Mouse (Mus musculus): ENCODE data around the gene Tmem127. TPM values are rescaled to one million over a fixed set of nuclear protein-coding genes. Genes with fewer than 3 reads are reported as not detected.
A peak's percentile ranks its signal among the peaks of the same experiment; 100 is the strongest.
"Not testable (repeated sequence)": the region's sequence is repeated elsewhere in the genome, so short reads cannot be mapped to it uniquely, and the experiment has no call there.

The Tmem127 gene
- polyA plus RNA-seq, 1 experiment from 2014 or later: 49.0 TPM

DNA sequence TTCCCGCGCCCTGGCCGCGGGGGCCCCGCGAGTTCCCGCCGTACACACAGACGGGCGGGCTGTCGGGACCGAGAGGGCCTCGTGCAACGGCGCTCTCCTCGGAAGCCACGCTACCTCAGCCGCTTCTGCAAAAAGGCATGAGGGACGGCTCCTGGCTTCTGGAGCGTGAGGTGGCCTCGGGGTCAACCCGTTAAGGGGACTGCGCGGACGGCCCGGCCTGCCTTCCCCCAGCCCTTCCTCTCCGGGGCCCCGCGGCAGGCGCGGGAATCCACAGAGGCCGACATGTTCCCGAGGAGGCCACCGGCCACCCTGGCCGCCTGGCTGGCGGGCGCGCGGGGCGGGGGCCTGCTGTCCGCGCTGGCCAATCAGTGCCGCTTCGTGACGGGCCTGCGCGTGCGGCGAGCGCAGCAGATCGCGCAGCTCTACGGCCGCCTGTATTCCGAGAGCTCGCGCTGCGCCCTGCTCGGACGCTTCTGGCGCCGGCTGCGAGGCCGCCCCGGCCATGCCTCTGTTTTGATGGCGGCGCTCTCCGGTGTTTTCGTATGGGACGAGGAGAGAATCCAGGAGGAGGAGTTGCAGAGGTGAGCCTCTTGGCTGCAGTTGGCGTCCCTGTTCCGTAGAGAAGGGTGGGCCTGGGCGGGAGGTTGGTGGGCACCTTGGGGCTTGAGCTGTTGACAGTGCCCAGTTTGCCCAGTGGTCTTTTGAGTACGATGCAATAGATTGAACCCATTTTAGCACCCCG lies 22.8 kb downstream of the Tmem127 start:
- ATAC-seq (ENCODE audit: low FRiP score): peak; percentile 97
- no peaks in the 10 kb centered on the region for H3K36me3 ChIP-seq
- no peaks in the 10 kb centered on the region for H3K27me3 ChIP-seq
- under 1% methylated on average over 69 of the region's 75 CpGs for WGBS
- no peaks in the 10 kb centered on the region for H3K9me3 ChIP-seq
- peaks cover 31% of the 10 kb centered on the region for H3K4me1 ChIP-seq (replicated peaks)
- peak overlapping the region; percentile 80 for H3K4me2 ChIP-seq
- peak overlapping the region; percentile 92 for H3K9ac ChIP-seq
- peak overlapping the region; percentile 96 for H3K27ac ChIP-seq
- peak overlapping the region; percentile 92 for H3K4me3 ChIP-seq

DNA sequence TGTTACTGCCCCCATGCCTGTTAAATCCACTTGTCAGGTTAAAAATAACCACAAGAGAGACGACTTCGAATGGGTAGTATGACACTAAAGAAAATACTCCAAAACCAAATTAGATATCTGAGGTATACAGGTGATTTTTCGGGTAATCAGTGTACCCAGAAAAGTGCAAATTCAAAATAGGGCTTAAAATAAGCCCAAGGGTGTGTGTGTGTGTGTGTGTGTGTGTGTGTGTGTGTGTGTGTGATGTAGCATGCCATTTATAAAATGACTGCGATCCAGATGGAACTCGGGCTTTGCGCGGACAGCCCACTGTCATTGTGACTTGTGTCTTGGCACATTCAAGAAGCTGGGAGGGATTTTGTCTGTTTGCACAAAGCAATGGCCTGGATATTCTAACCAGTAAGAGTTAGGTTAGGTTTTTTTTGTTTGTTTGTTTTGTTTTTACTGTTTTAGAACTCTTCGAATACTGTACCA lies 23.4 kb downstream of the Tmem127 start:
- Histone ChIP-seq H3K27ac (peak overlapping the region; percentile 96), H3K9ac (peak overlapping the region; percentile 92), H3K4me3 (peak overlapping the region; percentile 92), H3K4me1 (replicated peaks) (peaks cover 34% of the 10 kb centered on the region), H3K27me3 (no peaks in the 10 kb centered on the region), H3K9me3 (no peaks in the 10 kb centered on the region), H3K4me2 (peak overlapping the region; percentile 80), H3K36me3 (no peaks in the 10 kb centered on the region)
- no peak for ATAC-seq (ENCODE audit: low FRiP score)
- 12% methylated on average over 8 of the region's 8 CpGs for WGBS

DNA sequence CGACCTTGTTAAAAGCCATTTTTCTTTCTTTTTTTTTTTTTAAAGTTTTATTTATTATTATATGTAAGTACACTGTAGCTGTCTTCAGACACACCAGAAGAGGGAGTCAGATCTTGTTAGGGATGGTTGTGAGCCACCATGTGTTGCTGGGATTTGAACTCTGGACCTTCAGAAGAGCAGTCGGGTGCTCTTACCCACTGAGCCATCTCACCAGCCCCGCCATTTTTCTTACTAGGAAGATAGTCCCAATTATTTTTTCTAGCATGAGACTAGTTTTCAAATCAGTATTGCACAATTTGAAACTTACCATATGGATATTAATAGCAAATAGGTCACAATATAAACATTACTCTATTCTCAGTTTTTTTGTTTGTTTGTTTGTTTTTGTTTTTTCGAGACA lies 24.3 kb downstream of the Tmem127 start:
- not testable (repeated sequence) for ATAC-seq (ENCODE audit: low FRiP score); H3K36me3 ChIP-seq; H3K9ac ChIP-seq; H3K27me3 ChIP-seq; H3K9me3 ChIP-seq; H3K27ac ChIP-seq
- Histone ChIP-seq H3K4me2 (peak overlapping the region; percentile 80), H3K4me3 (peak overlapping the region; percentile 92; the same call in 1 of the 2 replicates), H3K4me1 (replicated peaks) (peaks cover 35% of the 10 kb centered on the region)
- WGBS: 90% methylated on average over 4 of the region's 4 CpGs

DNA sequence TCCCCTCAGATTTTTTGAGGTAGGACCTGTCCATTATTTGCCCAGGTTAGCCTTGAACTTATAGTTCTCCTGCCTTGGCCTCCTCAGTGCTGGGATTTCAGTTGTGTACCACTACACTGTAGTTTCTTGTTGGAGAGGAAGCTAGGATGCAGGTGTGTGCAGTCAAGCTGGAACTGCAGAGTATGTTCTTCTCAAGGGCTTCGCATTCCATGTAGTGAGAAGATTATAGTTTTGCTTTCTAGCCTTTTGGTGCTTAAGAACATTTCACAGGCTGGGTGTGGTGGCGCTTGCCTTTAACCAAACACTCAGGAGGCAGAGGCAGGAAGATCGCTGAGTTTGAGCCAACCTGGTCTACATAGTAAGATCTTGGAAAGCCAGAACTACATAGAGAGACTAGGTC lies 25.1 kb downstream of the Tmem127 start:
- no peak overlapping the region for H3K4me2 ChIP-seq

DNA sequence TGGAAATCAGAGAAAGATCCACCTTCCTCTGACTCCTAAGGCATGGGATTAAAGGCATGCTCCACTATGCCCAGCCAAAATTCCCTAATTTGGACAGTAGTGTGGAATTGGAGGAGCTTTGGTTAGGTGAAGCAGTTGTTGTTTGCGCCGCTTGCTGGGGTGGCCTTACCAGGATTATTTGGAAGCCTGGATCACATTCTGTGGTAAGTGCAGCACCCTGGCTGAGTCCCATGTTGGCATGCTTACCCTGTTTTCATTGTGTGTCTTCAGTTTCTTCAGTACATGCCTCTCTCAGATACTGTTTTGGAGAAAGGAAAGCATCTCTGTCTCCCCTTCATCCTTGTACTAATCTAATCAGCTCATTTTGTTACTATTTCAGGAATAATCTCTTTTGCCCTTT lies 26.9 kb downstream of the Tmem127 start:
- no peaks in the 10 kb centered on the region for H3K27me3 ChIP-seq
- H3K9ac ChIP-seq: no peak overlapping the region; the same call in 1 of the 2 replicates
- H3K4me1 ChIP-seq (replicated peaks): peaks cover 35% of the 10 kb centered on the region
- WGBS: 92% methylated on average over 2 of the region's 2 CpGs
- no peaks in the 10 kb centered on the region for H3K9me3 ChIP-seq
- no peak for ATAC-seq (ENCODE audit: low FRiP score)
- no peak overlapping the region for H3K4me2 ChIP-seq
- no peaks in the 10 kb centered on the region for H3K36me3 ChIP-seq
- no peak overlapping the region for H3K4me3 ChIP-seq
- no peak overlapping the region for H3K27ac ChIP-seq

More for the DNA sequence above, 25.1 kb downstream of the Tmem127 start:
- H3K27ac ChIP-seq: no peak overlapping the region
- H3K9ac ChIP-seq: no peak overlapping the region
- 99% methylated on average over 3 of the region's 3 CpGs for WGBS
- no peak for ATAC-seq (ENCODE audit: low FRiP score)
- no peaks in the 10 kb centered on the region for H3K27me3 ChIP-seq
- H3K4me1 ChIP-seq (replicated peaks): peaks cover 35% of the 10 kb centered on the region
- H3K36me3 ChIP-seq: no peaks in the 10 kb centered on the region
- H3K4me3 ChIP-seq: no peak overlapping the region
- H3K9me3 ChIP-seq: no peaks in the 10 kb centered on the region

DNA sequence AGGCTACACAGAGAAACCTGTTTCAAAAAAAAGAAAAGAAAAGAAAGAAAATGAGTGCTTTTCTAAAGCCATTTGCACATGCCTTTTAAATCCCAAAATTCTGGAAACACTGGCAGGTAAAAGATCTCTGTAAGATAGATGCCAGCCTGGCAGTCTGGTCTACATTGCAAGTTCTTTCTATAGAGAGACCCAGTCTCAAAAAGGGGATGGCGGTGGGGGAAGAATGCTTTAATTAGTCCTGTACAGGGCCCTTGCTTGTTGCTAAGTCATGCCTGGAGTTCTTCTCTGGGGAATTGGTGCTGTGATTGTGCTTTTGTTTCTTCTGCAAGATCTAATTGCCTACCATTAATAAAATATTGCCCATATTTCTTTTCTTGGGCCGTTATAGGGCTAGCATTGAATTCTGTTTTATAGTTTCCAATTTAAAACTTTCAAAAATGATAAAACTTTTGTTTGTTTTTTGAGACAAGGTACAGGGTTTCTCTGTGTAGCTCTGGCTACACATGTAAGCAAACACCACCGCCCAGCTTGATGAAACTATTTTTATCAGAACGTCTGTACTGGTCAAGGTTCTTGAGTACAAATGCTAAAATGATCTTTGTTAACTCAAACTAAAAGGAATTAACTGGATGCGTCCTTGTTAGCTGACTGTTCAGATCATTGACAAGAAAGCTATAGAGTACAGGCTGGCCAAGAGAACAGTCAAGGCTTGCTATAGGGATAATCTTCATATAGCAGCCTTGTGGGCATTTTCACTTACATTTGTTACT lies 28.0 kb downstream of the Tmem127 start:
- H3K27ac ChIP-seq: no peak overlapping the region; the same call in 1 of the 2 replicates
- no peaks in the 10 kb centered on the region for H3K36me3 ChIP-seq
- H3K4me1 ChIP-seq (replicated peaks): peaks cover 35% of the 10 kb centered on the region
- H3K9ac ChIP-seq: no peak overlapping the region
- H3K9me3 ChIP-seq: no peaks in the 10 kb centered on the region
- H3K27me3 ChIP-seq: no peaks in the 10 kb centered on the region
- H3K4me2 ChIP-seq: no peak overlapping the region
- H3K4me3 ChIP-seq: no peak overlapping the region
- WGBS: 80% methylated on average over 5 of the region's 5 CpGs
- no peak for ATAC-seq (ENCODE audit: low FRiP score)

DNA sequence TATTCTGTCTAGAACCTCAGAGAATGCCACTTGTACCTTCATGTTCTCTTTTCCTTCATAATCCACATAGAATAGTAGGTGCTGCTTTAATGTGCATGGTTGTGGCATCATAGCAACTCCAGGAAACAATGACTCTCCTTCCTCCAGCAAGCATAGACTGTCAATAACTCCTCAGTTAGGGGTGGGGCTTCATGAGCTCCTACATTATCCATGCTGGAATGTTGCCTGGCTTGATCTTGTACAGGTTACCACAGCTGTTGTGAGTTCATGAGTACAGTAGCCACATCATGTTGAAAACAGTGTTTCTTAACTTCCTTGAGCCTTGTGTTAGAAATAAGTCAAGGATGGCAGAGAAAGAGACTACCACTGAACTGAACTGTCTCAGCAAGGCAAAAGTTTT lies 30.5 kb downstream of the Tmem127 start:
- Histone ChIP-seq H3K27ac (no peak overlapping the region), H3K36me3 (no peaks in the 10 kb centered on the region), H3K9ac (no peak overlapping the region), H3K4me2 (no peak overlapping the region), H3K4me1 (replicated peaks) (peaks cover 16% of the 10 kb centered on the region), H3K9me3 (no peaks in the 10 kb centered on the region), H3K4me3 (no peak overlapping the region), H3K27me3 (no peaks in the 10 kb centered on the region)
- no peak for ATAC-seq (ENCODE audit: low FRiP score)

DNA sequence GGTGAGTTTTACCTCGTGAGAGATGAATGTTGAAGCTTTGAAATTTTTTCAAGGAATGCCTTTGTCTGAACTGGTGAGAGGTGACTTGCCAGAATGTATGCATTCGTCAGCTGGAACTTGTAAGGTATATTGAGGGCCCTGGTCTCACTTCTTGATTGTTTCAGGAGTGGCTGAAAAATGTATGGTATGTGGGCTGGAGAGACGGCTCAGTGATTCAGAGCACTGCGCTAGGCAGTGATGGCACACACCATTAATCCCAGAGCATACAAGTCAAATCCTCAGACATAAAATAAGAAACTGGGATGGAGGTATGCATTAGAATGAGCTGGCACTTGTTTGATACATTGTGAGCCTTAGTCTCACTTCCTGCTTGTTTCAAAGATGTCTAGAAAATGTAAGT lies 44.5 kb downstream of the Tmem127 start:
- 91% methylated on average over 4 of the region's 4 CpGs for WGBS
- no peak overlapping the region for H3K4me3 ChIP-seq
- no peaks in the 10 kb centered on the region for H3K4me1 ChIP-seq (replicated peaks)
- ATAC-seq (ENCODE audit: low FRiP score): no peak
- no peaks in the 10 kb centered on the region for H3K9me3 ChIP-seq
- H3K9ac ChIP-seq: no peak overlapping the region
- peaks cover 71% of the 10 kb centered on the region for H3K36me3 ChIP-seq
- no peaks in the 10 kb centered on the region for H3K27me3 ChIP-seq
- no peak overlapping the region for H3K27ac ChIP-seq
- H3K4me2 ChIP-seq: no peak overlapping the region

DNA sequence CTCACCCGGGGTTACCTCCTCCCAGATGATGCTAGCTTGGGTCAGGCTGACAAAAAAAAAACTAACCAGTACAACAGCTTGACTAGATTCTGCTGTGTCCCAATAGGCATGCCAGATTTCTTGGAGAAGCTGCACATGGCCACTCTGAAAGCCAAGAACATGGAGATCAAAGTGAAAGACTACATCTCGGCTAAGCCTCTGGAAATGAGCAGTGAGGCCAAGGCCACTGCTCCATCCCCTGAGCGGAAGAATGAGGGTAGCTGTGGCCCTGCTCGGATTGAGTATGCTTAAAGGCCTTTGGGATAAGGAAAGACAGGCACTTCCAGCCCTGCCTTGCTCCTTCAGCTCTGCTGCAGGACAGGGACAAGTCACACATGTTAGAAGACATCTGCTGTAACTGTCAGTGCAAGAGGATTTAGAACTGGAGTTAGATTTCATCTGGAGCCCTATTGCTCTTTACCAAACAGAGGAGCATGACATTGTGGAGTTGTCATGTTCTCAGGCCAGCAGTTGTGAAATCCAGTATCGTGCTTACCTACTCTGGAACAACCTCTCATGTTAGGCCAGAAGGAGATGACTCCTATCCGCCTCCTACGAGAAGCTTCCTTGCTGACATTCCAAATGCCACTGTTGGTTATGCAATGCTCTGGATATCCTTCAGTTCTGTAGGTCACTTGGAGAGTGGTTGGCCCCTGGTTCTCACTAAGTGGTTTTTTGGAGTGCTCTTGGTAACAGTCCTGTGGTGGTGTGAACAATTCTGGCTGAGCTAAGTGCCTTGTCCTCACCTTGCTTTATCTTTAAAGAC lies 49.5 kb downstream of the Tmem127 start:
- Histone ChIP-seq H3K9me3 (no peaks in the 10 kb centered on the region), H3K27ac (no peak overlapping the region), H3K9ac (no peak overlapping the region), H3K4me1 (replicated peaks) (no peaks in the 10 kb centered on the region), H3K4me3 (no peak overlapping the region), H3K27me3 (no peaks in the 10 kb centered on the region), H3K36me3 (peaks cover 88% of the 10 kb centered on the region), H3K4me2 (no peak overlapping the region)
- WGBS: 93% methylated on average over 7 of the region's 7 CpGs
- no peak for ATAC-seq (ENCODE audit: low FRiP score)

DNA sequence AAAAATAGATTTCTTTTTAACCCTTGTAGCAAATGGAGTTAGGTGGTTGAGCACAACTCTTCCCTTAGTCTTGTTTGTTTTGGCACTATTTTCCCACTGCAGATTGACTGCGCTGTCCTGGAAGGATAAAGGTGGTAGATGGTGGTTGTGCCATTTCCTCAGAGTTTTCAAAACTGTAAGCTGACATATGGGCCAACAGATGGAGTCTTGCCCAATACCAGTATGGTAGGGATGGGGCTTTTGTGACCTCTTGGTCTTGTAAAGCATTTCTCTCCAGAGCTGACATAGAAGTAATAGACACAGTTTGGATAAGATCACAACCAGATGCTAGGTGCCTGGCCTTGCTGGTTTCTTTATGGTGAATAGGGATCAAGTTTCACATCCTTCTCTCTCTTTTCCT lies 50.3 kb downstream of the Tmem127 start:
- 100% methylated on average over 1 of the region's 1 CpGs for WGBS
- no peak overlapping the region for H3K27ac ChIP-seq
- no peak overlapping the region for H3K9ac ChIP-seq
- no peak overlapping the region for H3K4me3 ChIP-seq
- H3K4me2 ChIP-seq: no peak overlapping the region
- no peak for ATAC-seq (ENCODE audit: low FRiP score)
- no peaks in the 10 kb centered on the region for H3K9me3 ChIP-seq
- H3K36me3 ChIP-seq: peaks cover 80% of the 10 kb centered on the region
- no peaks in the 10 kb centered on the region for H3K27me3 ChIP-seq
- no peaks in the 10 kb centered on the region for H3K4me1 ChIP-seq (replicated peaks)

DNA sequence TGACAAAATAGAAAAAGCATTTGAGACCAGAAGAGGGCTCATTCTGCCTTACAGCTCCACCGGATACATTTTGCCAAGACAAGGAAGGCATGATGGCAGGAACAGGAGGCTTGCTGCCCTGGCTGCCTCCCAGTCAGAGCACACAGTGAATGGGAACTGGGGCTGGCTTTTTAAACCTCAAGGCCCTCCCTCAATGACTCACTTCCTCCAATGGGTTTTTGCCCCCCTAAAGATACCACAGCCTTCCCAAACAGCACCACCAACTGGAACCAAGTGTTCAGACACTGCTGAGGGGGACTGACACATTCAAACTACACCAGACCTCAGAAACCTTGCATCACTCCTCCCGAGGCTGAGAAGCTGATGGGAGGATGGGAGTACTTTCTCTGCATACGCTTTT lies 53.0 kb downstream of the Tmem127 start:
- Histone ChIP-seq H3K9ac (no peak overlapping the region), H3K4me3 (no peak overlapping the region), H3K36me3 (peaks cover 58% of the 10 kb centered on the region), H3K27ac (no peak overlapping the region), H3K4me2 (no peak overlapping the region), H3K9me3 (no peaks in the 10 kb centered on the region), H3K27me3 (no peaks in the 10 kb centered on the region), H3K4me1 (replicated peaks) (no peaks in the 10 kb centered on the region)
- WGBS: 87% methylated on average over 3 of the region's 3 CpGs
- ATAC-seq (ENCODE audit: low FRiP score): no peak

DNA sequence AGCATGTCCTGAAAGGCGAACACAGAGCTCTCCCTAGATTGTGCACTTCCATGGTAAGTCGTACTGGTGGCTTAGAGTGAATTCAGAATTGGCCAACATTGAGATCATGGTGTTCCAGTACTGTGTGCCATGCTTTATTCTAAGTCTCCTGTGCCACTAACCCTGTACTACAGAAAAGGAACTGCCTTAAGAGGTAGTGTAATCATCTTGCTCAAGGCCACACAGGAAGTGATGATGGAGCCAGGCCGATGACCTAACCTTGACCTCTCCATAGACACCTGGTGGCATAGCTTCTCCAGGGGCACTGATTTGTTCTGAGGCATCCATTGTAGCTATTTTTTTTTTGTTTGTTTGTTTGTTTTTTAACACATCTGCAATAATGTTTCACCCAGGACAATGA lies 54.2 kb downstream of the Tmem127 start:
- ATAC-seq (ENCODE audit: low FRiP score): no peak
- no peaks in the 10 kb centered on the region for H3K9me3 ChIP-seq
- H3K36me3 ChIP-seq: peaks cover 46% of the 10 kb centered on the region
- H3K4me1 ChIP-seq (replicated peaks): no peaks in the 10 kb centered on the region
- H3K27ac ChIP-seq: no peak overlapping the region
- no peak overlapping the region for H3K4me2 ChIP-seq
- H3K9ac ChIP-seq: no peak overlapping the region
- H3K4me3 ChIP-seq: no peak overlapping the region
- WGBS: 91% methylated on average over 3 of the region's 3 CpGs
- H3K27me3 ChIP-seq: no peaks in the 10 kb centered on the region
